Mouse (Mus musculus) embryo, embryonic 11 days (tissue): ENCODE measurements around the gene Slc26a11.

Experiments
- DNase-seq: peaks from one replicate; pipeline ENCODE4 v3.0.0-alpha.2; 2015

Slc26a11 gene

GRCm38 (mm10) chr11:119404627-119405026, 49.3 kb downstream of the Slc26a11 start:
- DNase-seq, result peak; percentile 55

DNA sequence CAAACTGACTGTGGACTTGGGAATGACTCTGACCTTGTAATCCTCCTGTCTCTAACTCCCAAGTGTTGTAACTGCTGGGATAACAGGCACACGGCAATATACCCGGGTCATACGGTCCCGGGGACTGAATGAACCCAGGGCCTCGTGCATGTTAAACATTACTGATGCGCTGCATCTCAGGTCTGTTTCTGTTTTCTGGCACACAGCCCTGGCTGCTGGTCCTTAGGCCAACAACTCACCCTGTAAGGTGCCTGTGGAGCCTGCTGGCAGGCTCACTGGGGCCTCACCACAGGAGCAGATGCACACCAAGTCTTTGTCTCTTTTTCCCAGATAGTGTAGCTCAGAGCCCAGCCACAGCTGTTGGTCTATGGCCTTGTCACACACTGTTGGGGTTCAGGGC, 52.0 kb downstream of the Slc26a11 start:
- no peak for DNase-seq

DNA sequence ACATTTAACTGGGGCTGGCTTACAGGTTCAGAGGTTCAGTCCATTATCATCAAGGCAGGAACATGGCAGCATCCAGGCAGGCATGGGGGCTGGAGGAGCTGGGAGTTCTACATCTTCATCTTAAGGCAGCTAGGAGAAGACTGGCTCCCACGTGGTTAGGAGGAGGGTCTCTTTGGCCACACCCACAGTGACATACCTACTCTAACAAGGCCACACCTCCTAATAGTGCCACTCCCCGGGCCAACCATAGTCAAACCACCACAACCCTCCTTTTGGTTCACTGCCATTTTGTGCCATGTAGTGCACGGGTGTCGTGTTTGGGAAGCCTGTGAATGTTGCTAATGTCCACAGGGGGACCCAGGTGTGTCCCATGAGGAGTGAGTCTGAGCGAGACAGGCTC, 52.6 kb downstream of the Slc26a11 start:
- no peak for DNase-seq

DNA sequence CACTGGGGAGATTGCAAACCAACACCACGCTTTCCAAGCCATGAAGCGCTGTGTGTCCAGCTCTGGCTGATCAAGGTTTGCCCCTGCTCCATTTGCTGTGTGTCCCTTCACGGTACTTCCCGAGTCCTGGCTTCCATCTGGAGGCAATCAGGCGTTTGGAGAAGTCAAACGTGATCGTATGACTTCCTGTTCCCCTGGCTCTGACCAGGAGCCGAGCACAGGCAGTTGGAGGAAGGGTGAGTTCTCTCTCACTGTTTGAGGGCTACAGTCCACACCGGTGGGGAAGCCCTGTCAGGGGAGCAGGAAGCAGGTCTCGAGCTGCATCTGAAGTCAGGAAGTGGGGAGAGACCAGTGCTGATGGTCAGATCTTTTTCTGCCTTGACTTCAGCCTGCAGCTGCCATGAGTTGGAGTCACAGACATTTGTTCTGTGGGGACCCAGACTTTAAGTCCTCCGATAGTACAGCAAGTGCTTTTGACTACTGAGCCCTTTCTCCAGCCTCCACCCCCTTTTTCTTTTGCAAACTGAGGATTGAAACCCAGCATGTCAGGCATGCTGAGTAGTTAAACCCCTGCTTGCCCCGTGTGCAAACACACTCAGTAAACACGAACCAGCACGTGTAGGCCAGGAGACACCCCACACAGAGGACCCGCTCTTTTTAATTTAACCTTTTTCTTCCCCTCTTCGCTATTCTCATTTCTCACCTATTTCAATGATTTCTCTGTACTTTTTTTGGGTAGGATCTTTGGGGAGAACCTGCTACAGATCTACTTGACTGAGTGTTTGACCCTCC, 64.2 kb downstream of the Slc26a11 start:
- DNase-seq, result peak; percentile 69

- DNase-seq, result no peak
These were observed 65.1 kb downstream of the Slc26a11 start for GRCm38 (mm10) chr11:119420426-119420825.

- no peak for DNase-seq
These were observed 72.1 kb downstream of the Slc26a11 start for GRCm38 (mm10) chr11:119427431-119427830.

DNA sequence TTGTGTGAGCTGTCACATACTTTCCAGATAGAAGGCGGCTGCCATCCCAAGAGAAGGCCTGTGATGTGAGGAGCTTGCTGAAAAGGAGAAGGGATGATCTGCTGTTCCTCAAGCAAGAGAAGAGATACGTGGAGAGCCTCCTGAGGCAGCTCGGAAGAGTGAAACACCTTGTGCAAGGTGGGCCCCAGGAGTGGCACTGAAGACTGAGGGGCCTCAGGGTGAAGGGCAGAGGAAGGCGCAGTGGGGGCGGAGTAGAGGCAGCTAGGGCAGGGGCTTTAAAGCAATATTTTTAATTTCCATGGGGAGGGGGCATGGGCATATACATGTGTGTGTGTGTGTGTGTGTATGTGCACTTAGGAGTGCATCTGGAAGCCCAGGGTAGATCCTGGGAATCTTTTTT, 72.6 kb downstream of the Slc26a11 start:
- DNase-seq, result no peak

- peak; percentile 75 for DNase-seq
These were observed 73.3 kb downstream of the Slc26a11 start for GRCm38 (mm10) chr11:119428649-119429136.
